Mouse (Mus musculus) right cerebral cortex, postnatal 25 days (tissue): ENCODE results near the gene Siae.

ENCODE experiments used
- DNase-seq: peaks from one replicate; pipeline ENCODE4 v3.0.0; 2022

The Siae gene

GRCm38 (mm10) chr9:37554838-37555748 is at the start of gene Siae:
Gene Siae (plus strand): TSS chr9:37555698.
- peak; percentile 67 for DNase-seq

- DNase-seq: no peak
These were observed 49.5 kb upstream of the Siae start for GRCm38 (mm10) chr9:37506023-37506422.

GRCm38 (mm10) chr9:37512097-37512496 is 43.4 kb upstream of the Siae start:
- DNase-seq: no peak

DNA sequence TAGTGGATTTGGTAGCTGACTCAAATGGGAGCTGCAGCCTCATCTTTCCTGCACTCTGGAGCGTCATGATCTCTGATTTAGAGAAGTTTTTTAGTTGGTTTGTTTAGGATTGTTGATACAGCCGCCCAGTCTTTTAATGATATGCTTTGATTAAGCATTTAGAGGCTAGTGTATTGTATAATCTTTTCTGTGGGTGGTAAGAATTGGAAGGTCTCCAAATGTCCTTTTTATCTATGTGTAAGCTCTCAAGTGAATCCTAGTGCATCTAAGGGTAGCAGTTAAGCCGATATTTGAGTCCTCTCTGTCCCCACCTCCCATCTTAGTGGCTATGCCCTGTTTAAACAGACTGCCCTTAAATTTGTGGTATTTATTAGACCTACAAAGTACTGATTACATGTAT is 41.0 kb upstream of the Siae start:
- no peak for DNase-seq

DNA sequence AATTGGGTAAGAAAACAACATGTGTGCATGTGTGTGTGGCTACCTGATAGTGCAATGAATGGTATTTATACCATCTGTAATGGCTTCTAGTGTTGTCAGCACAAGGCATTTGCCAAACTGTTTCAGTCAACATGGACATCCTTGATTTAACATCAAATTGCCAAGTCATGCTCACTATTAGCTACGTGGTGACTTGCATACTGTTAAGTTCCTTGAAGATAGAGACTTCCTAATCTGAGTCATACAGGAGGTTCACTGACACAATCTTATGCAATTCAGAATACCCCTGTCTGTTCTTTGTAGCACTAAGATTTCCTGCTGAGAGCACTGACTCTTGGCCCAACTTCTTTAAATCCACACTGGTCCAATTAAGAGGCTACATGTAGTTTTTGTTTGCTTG is 38.0 kb upstream of the Siae start:
- DNase-seq: no peak

- DNase-seq: no peak
These were observed 36.5 kb upstream of the Siae start for GRCm38 (mm10) chr9:37518991-37519390.

DNA sequence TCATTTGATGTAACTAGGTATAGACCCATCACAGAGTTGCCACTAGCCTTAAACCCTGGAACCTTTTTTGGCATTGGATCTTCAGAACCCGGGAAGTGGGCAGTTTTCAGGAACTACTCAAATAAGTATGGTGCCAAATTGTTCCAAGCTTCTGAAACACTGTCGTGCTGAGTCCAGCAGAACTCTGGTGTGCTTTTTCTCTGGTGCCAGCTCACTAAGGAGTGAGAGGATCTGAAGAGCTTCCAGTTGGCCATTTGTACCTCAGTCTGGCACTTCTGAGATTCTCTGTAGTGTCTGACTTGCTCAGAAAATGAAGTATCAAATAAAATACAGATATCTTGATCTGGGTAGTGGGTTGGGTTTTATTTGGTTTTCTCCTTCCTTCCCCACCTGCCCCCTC is 35.5 kb upstream of the Siae start:
- DNase-seq: no peak

DNA sequence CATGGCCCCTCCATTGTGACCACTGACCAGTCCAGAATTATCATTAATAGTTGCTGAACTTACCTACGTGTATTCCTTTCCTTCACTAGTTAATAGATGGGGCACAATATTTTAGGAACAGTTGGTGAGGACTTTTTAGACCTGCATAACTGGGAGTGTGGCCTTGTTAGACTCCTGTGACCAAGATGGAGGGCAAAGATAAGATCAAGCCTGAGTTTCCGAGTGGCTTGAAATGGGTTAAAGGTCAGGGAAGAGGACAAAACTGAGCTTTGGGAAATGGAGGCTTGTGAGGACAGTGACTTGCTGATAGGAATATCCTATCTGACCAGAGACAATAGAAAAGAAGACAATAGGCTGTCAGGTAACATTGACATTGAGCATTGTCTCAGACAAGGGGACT is 30.0 kb upstream of the Siae start:
- DNase-seq: no peak

- DNase-seq: no peak
These were observed 28.8 kb upstream of the Siae start for GRCm38 (mm10) chr9:37526443-37527395.

GRCm38 (mm10) chr9:37527396-37528224 is 27.9 kb upstream of the Siae start, which contains the start of gene Esam:
Gene Esam (plus strand): TSS chr9:37528078.
- DNase-seq: no peak

GRCm38 (mm10) chr9:37528225-37528970 is 27.1 kb upstream of the Siae start:
- no peak for DNase-seq

DNA sequence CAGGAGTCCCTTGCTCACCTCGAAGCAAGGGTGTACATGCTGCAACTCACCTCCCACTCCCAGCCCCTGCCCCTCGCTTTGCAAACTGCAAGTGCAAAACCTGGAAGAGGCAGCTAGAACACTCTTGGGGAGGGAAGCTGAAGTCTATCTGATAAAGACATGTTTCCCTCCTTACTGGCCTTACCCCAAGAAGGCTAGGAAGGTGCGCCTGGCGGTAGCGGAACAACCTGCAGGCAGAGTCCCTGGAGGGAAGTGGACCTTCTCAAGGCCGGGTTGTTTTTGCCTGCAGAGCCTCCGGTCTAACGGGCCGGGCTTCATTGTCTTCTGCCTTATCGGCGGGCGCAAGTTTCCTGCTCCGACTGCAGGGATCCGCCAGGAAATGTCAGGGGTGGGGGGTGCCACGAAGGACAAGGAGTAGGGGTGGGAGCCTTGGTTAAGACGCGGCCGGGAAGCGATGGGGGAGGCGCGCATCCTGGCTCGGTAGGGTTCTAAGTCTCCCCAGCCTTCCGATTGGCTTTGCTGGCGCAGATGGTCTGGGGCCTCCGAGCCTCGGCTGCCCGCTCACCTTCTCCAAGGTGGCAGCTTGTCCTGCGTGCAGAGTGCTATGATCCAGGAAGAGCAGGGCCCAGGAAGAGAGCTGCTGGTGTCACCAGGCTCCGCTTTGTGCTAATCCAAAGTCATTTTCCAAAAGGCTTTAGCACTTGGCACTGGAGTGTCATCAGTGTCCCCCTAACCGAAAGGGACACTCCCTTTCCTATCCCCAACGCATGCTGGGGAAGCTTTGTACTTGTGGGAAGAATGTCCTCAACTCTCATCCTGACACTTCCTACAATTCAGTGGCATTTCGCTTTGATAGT is 25.2 kb upstream of the Siae start:
- no peak for DNase-seq

GRCm38 (mm10) chr9:37530888-37531705 is 24.4 kb upstream of the Siae start:
- DNase-seq: no peak

DNA sequence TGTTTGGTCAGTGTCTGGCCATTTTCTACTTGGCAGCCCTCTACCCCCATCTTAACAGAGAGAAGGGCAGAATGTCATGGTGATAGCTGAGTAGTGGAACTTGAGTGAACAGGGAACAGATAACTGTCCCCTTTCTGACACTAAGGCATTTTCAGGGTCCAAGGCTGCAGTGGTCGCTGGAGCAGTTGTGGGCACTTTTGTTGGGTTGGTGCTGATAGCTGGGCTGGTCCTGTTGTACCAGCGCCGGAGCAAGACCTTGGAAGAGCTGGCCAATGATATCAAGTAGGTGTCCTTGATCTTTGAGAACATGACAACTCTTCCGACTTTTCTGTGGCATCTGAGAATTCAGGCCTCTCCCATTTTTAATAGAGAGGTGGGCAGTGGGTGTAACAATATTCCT is 18.6 kb upstream of the Siae start:
- DNase-seq: no peak

DNA sequence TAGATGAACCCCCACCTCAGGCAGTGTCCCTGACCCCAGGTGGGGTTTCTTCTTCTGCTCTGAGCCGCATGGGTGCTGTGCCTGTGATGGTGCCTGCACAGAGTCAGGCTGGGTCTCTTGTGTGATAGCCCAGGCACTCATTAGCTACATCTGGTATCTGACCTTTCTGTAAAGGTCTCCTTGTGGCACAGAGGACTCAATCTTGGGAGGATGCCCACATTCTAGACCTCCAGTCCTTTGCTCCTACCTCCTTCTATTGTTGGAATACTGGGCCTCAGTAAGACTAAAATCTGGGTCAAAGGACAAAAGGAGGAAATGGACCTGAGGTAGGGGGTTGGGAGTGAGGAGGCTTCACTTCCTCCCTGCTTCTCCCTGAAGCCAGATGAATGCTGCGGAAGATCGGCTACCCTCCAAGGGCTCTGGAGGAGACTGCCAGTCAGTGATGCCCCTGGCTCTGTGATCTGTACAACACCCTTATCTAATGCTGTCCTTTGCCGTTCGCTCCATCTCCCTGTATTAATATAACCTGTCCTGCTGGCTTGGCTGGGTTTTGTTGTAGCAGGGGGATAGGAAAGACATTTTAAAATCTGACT is 17.7 kb upstream of the Siae start:
- no peak for DNase-seq

- no peak for DNase-seq
These were observed 16.1 kb upstream of the Siae start, which contains the start of gene Vsig2 for GRCm38 (mm10) chr9:37539170-37540025. Gene Vsig2 (plus strand): TSS chr9:37539255.

DNA sequence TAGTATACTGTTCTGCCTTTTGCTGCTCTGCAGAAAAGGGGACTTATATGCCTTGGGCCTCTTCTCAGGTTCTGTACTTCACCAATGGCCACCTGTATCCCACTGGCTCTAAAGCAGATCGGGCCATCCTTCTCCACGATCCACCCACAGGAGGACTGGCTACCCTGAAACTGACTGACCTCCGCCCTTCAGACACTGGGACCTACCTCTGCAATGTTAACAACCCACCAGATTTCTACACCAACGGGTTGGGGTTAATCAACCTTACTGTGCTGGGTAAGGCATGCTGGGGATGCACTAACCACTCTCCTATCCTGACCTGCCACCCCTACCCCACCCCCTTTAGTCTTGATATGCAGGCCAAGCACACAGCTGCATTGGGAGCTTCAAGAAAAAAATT is 15.3 kb upstream of the Siae start:
- DNase-seq: no peak
